Mouse (Mus musculus): Measurements from ENCODE around the gene Echdc2.

DNA sequence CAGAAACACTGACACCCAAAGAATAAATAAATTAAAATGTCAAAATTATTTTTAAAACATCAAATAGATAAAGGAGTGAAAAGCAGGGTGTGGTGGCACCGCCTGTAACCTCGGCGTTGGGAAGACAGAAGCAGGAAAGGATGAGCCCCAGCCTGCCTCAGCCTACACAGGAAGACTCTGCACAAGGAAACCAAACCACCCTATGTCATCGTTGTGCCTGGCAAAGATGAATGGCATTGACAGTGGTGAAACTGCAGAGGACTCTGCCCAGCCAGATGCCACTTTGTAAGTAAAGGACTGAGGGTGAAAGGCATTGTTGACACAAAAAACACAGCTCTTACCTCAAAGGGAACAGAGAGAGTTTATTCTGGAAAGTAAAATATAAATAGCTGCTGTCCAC lies 39.0 kb upstream of the Echdc2 start:
- TF ChIP-seq CTCF (IDR thresholded peaks at IDR 0.05; ENCODE audit: borderline replicate concordance, insufficient read depth, low read length): no peak
- TF ChIP-seq POLR2A (IDR thresholded peaks at IDR 0.05; ENCODE audit: low read depth, low read length): no peak

All from embryonic fibroblast, embryonic 13.5 days (primary cell).